Mouse (Mus musculus) lung, adult 2 months (tissue): ENCODE results near the gene Fam3a. TPM values are rescaled to one million over a fixed set of nuclear protein-coding genes. Genes with fewer than 3 reads are reported as not detected.
A peak's percentile ranks its signal among the peaks of the same experiment; 100 is the strongest.
"Not testable (repeated sequence)": the region's sequence is repeated elsewhere in the genome, so short reads cannot be mapped to it uniquely, and the experiment has no call there.

Experiments
- DNase-seq: peaks from one replicate; pipeline ENCODE4 v3.0.0; 2022
- H3K4me1 ChIP-seq: fragments of 200-500 bp; 2 replicates; pipeline ENCODE4 v1.6.1; 2011; ENCODE audit warnings: low read length; ENCODE audit not compliant: control insufficient read depth, insufficient read depth
- H3K4me3 ChIP-seq: fragments of 200-500 bp; replicated peaks from 2 replicates; pipeline ENCODE3; 2011; ENCODE audit warnings: low read depth, mild to moderate bottlenecking, control low read depth, low read length; ENCODE audit errors: extremely low read depth
- CTCF ChIP-seq: fragments of 200-500 bp; IDR thresholded peaks from 2 replicates; pipeline ENCODE4 v1.5.1; 2011; ENCODE audit warnings: mild to moderate bottlenecking, low read length, control low read depth; ENCODE audit not compliant: insufficient read depth
- POLR2A ChIP-seq: fragments of 200-500 bp; IDR thresholded peaks from 2 replicates; pipeline ENCODE4 v1.6.1; 2011; ENCODE audit warnings: low read depth, mild to moderate bottlenecking, control low read depth, low read length, borderline replicate concordance; ENCODE audit errors: extremely low read depth
- WGBS: fragments of 180-500 bp; shearing (Covaris S2); methylation state at CpG from one replicate; pipeline ENCODE4 v1.1.7; 2018; 5-methylcytosine and 5-hydroxymethylcytosine counted together
- polyA plus RNA-seq: library from polyadenylated mRNA; depleted of rRNA; stranded (reverse); fragments of >200 nt; gene quantifications from 2 replicates; pipeline ENCODE4 v1.2.3, GENCODE M21; 2012

Fam3a gene
- polyA plus RNA-seq, 1 experiment: 53.3 TPM

- 82% methylated on average over 3 of the region's 3 CpGs for WGBS
- Histone ChIP-seq H3K4me3 (no peak overlapping the region), H3K4me1 (no peaks in the 10 kb centered on the region)
- TF ChIP-seq CTCF: no peak
- TF ChIP-seq POLR2A: no peak
- DNase-seq: no peak
Observed at GRCm38 (mm10) chrX:74400136-74400535, 7.1 kb upstream of the Fam3a start.

GRCm38 (mm10) chrX:74388153-74388552 is 4.9 kb downstream of the Fam3a start:
- Histone ChIP-seq H3K4me3 (no peak overlapping the region), H3K4me1 (no peaks in the 10 kb centered on the region; the same call in 1 of the 2 replicates)
- no peak for TF ChIP-seq POLR2A
- TF ChIP-seq CTCF: no peak
- no peak for DNase-seq

DNA sequence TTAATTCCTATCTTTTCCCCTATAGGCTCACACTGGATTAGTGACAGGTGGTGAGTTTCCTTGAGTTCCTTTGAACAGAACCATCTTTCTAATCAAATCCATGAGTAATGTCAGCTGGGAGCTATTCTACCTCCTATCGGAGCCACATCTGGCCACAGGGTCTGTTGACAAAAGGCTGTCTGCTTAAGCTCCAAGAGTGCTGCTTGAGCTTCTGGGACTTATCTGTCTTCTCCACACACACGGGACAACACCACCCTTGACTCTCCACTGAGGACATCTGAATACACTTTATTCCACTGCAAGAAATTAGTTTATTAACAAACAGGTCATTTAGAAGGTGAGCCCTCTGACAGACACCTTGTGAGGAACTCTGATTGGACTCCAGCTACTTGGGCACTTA is 8.6 kb downstream of the Fam3a start:
- TF ChIP-seq POLR2A (no peak), CTCF (no peak)
- no peak for DNase-seq
- Histone ChIP-seq H3K4me1 (no peaks in the 10 kb centered on the region), H3K4me3 (no peak overlapping the region)
- 84% methylated on average over 2 of the region's 2 CpGs for WGBS

DNA sequence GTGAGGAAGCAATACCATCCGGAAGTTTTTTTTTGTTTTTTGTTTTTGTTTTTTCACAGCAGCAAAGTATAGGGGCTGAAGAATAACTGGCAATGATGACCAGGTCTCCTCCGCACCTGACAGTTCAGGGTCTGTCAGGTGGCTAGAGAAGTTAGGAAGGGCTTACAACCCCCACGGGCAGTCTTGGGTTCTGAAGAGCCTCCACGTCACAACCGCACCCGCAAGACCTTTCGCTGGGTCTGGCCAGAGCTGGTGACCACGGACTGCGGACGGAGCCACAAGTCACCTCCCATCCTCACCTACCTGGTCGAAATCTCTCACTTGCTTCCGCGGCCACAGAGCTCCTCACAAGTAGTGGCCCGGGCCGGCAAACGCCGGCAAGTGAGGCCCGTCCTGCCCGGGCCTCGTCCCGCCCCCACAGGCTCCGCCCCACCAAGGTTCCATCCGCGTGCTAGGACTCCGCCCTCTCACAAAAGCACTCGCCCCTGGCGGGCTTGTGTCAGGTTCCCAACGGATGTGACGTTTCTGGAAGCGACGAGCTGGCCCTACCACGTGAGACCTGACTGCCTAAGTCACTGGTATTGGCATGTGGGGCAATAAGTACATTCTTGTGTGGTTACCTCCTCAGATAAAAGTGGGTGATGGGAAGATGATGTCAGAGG is 20.1 kb downstream of the Fam3a start, which contains the start of the genes Ubl4a and Slc10a3:
Gene Ubl4a, minus strand, starts transcription at position 331 of the 662 bp plus-strand sequence.
Gene Slc10a3, minus strand, starts transcription at position 462 of the 662 bp plus-strand sequence.
- peak; percentile 78; the same call in 1 of the 2 replicates for TF ChIP-seq POLR2A
- no peak for TF ChIP-seq CTCF
- Histone ChIP-seq H3K4me1 (peaks cover 2% of the 10 kb centered on the region; the same call in 1 of the 2 replicates), H3K4me3 (peak within 1 kb of the TSS; percentile 73)
- peak; percentile 82 for DNase-seq
- 29% methylated on average over 32 of the region's 32 CpGs for WGBS

GRCm38 (mm10) chrX:74368209-74368909 is 24.7 kb downstream of the Fam3a start:
- peaks cover 3% of the 10 kb centered on the region; the same call in 1 of the 2 replicates for H3K4me1 ChIP-seq
- TF ChIP-seq CTCF (no peak), POLR2A (peak; percentile 47; the same call in 1 of the 2 replicates)
- H3K4me3 ChIP-seq: peak overlapping the region; percentile 65
- DNase-seq: peak; percentile 64
- WGBS: 27% methylated on average over 47 of the region's 49 CpGs

GRCm38 (mm10) chrX:74367512-74367911 is 25.6 kb downstream of the Fam3a start:
- Histone ChIP-seq H3K4me3 (peak overlapping the region; percentile 63), H3K4me1 (peaks cover 3% of the 10 kb centered on the region; the same call in 1 of the 2 replicates)
- TF ChIP-seq POLR2A: no peak
- no peak for TF ChIP-seq CTCF
- 62% methylated on average over 10 of the region's 10 CpGs for WGBS
- no peak for DNase-seq

- TF ChIP-seq CTCF: no peak
- TF ChIP-seq POLR2A: no peak
- 42% methylated on average over 11 of the region's 11 CpGs for WGBS
- Histone ChIP-seq H3K4me1 (no peaks in the 10 kb centered on the region), H3K4me3 (no peak overlapping the region)
- DNase-seq: peak; percentile 11
Observed at GRCm38 (mm10) chrX:74359171-74359570, 33.9 kb downstream of the Fam3a start.

- not testable (repeated sequence) for H3K4me1 ChIP-seq, DNase-seq, H3K4me3 ChIP-seq
- 88% methylated on average over 3 of the region's 3 CpGs for WGBS
Observed at GRCm38 (mm10) chrX:74357069-74357468, 36.0 kb downstream of the Fam3a start.

DNA sequence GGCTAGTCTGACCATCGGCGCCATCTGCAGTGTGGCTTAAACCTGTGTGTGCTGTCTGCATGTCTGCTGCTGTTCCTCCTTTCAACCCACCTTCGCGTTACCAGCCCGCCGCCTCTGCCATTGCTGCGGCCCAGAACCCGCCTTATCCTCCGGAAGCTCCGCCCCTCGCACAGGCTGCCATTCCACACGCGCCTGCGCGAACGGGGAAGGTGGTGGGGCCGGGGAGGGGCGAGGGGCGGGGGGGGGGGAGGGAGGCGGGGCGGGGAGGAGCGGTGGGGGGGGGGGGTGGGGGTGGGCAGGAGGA is 39.7 kb downstream of the Fam3a start, which contains the start of gene Lage3:
Gene Lage3, minus strand, starts transcription at position 152 of the 304 bp plus-strand sequence.
- WGBS: 38% methylated on average over 17 of the region's 22 CpGs
- no peak for TF ChIP-seq CTCF
- peak; percentile 73; the same call in 1 of the 2 replicates for TF ChIP-seq POLR2A
- Histone ChIP-seq H3K4me3 (peak within 1 kb of the TSS; percentile 65), H3K4me1 (peaks cover 5% of the 10 kb centered on the region)
- peak; percentile 69 for DNase-seq
